Mouse (Mus musculus) CD8-positive naive resting alpha-beta T cell, adult 2 months (primary cell): ENCODE results near the gene Zfp326.

Experiments
- DNase-seq, 2 experiments: peaks; one replicate each; pipeline ENCODE4 v3.0.0; 2022; ENCODE audit warnings: low read depth in 2 of 2, low spot score in 2 of 2

The Zfp326 gene

GRCm38 (mm10) chr5:105932392-105932791, 56.0 kb downstream of the Zfp326 start:
- DNase-seq: no peak

GRCm38 (mm10) chr5:105941951-105942350, 65.6 kb downstream of the Zfp326 start:
- no peak for DNase-seq
